Mouse (Mus musculus) spleen, postnatal 4 days (tissue): ENCODE results near the gene Kmt2b.
A peak's percentile ranks its signal among the peaks of the same experiment; 100 is the strongest.

Experiments used
- DNase-seq, 2 experiments: peaks; one replicate each; pipeline ENCODE4 v3.0.0; 2022; ENCODE audit warnings: low spot score in 2 of 2

The Kmt2b gene

GRCm38 (mm10) chr7:30588676-30589434 lies at the start of gene Kmt2b:
Gene Kmt2b (minus strand): TSS chr7:30588726.
- peak; percentile 95 to 97 for DNase-seq

GRCm38 (mm10) chr7:30636395-30636794 lies 47.9 kb upstream of the Kmt2b start:
- no peak for DNase-seq

GRCm38 (mm10) chr7:30635752-30636151 lies 47.2 kb upstream of the Kmt2b start, which contains the start of gene Etv2:
Gene Etv2 (minus strand): TSS chr7:30635852.
- no peak for DNase-seq

- DNase-seq = peak; percentile 63 to 86
These were observed 46.1 kb upstream of the Kmt2b start for GRCm38 (mm10) chr7:30634621-30635020.

- no peak for DNase-seq
These were observed 45.4 kb upstream of the Kmt2b start for GRCm38 (mm10) chr7:30633762-30634412.

GRCm38 (mm10) chr7:30629013-30629412 lies 40.5 kb upstream of the Kmt2b start:
- no peak for DNase-seq

GRCm38 (mm10) chr7:30626647-30627046 lies 38.1 kb upstream of the Kmt2b start:
- DNase-seq = no peak

- peak; percentile 85 to 93 for DNase-seq
These were observed 37.2 kb upstream of the Kmt2b start, which contains the start of gene Cox6b1 for GRCm38 (mm10) chr7:30625530-30626384. Gene Cox6b1 (minus strand): TSS chr7:30626151.

- DNase-seq = peak; percentile 43 to 72
These were observed 30.7 kb upstream of the Kmt2b start for GRCm38 (mm10) chr7:30619202-30619601.

GRCm38 (mm10) chr7:30618658-30619057 lies 30.1 kb upstream of the Kmt2b start:
- no peak for DNase-seq

- DNase-seq = no peak
These were observed 26.7 kb upstream of the Kmt2b start for GRCm38 (mm10) chr7:30615049-30615760.

- DNase-seq = no peak
These were observed 25.9 kb upstream of the Kmt2b start for GRCm38 (mm10) chr7:30614454-30614853.

GRCm38 (mm10) chr7:30613529-30614112 lies 25.1 kb upstream of the Kmt2b start:
- peak; percentile 65 to 88 for DNase-seq

- DNase-seq = no peak
These were observed 24.3 kb upstream of the Kmt2b start, which contains the start of gene Upk1a for GRCm38 (mm10) chr7:30612654-30613402. Gene Upk1a (minus strand): TSS chr7:30612847.

GRCm38 (mm10) chr7:30610043-30610442 lies 21.5 kb upstream of the Kmt2b start:
- DNase-seq = peak in 1 of 2 experiments; percentile 60

GRCm38 (mm10) chr7:30608476-30608875 lies 19.9 kb upstream of the Kmt2b start:
- peak in 1 of 2 experiments; percentile 53 for DNase-seq

- peak; percentile 64 to 86 for DNase-seq
These were observed 19.3 kb upstream of the Kmt2b start for GRCm38 (mm10) chr7:30607706-30608309.

- DNase-seq = no peak
These were observed 16.4 kb upstream of the Kmt2b start for GRCm38 (mm10) chr7:30604944-30605343.

- no peak for DNase-seq
These were observed 15.9 kb upstream of the Kmt2b start for GRCm38 (mm10) chr7:30604424-30604823.

GRCm38 (mm10) chr7:30602583-30602982 lies 14.1 kb upstream of the Kmt2b start:
- DNase-seq = no peak
